Mouse (Mus musculus): ENCODE results near the gene Olfr1447.

Olfr1447 gene

GRCm38 (mm10) chr19:12903643-12904042 lies at the start of gene Olfr1447:
TSS of gene Olfr1447 (minus strand) at chr19:12903743.
- DNase-seq (ENCODE audit: low read depth, low spot score): no peak

GRCm38 (mm10) chr19:12949958-12950357 lies 46.4 kb upstream of the Olfr1447 start, which contains the start of gene Olfr1450:
TSS of gene Olfr1450 (plus strand) at chr19:12950258.
- DNase-seq (ENCODE audit: low read depth, low spot score): no peak

- no peak for DNase-seq (ENCODE audit: low read depth, low spot score)
These were observed 27.0 kb upstream of the Olfr1447 start, which contains the start of gene Olfr1449 for GRCm38 (mm10) chr19:12930540-12930939. TSS of gene Olfr1449 (plus strand) at chr19:12930840.

GRCm38 (mm10) chr19:12924319-12924718 lies 20.8 kb upstream of the Olfr1447 start, which contains the start of gene Olfr1448:
TSS of gene Olfr1448 (minus strand) at chr19:12924419.
- no peak for DNase-seq (ENCODE audit: low read depth, low spot score)

- no peak for DNase-seq (ENCODE audit: low read depth, low spot score)
These were observed 10.1 kb downstream of the Olfr1447 start, which contains the start of gene Olfr1446 for GRCm38 (mm10) chr19:12893424-12893823. TSS of gene Olfr1446 (minus strand) at chr19:12893524.

- no peak for DNase-seq (ENCODE audit: low read depth, low spot score)
These were observed 20.0 kb downstream of the Olfr1447 start, which contains the start of gene Olfr1445 for GRCm38 (mm10) chr19:12883555-12883954. TSS of gene Olfr1445 (plus strand) at chr19:12883855.

GRCm38 (mm10) chr19:12856983-12857382 lies 46.6 kb downstream of the Olfr1447 start, which contains the start of gene Olfr1444:
TSS of gene Olfr1444 (plus strand) at chr19:12857283.
- DNase-seq (ENCODE audit: low read depth, low spot score): no peak

Measured in ZHBTc4 (cell line).